Mouse (Mus musculus): ENCODE measurements at regions not wholly inside any gene's neighbourhood (a gene's known extent, or its start where the extent isn't known, plus 50 kb on each side); places are given as distances from the start of the nearest gene placed in this dataset.

DNA sequence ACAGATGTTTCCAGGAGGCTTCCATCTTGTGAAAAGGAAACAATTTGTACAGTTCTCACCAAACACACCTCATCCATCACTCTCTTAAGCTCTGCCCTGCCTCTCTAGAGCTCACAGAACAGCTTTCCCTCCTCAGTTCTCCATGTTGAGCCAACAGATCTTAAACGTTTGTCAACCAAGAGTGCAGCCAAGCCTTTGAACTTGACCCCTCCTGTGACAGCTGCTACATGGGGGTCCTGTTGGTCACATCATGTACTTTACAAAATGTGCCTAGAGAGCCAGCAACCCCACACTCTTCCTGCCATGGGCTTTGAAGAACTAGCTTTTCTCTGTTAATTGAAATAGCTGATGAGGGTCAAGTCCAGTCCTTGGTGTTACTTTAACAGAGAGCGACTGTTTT lies 319.8 kb upstream of the Acvr2a start:
- 49% methylated on average over 2 of the region's 2 CpGs for WGBS
- H3K4me3 ChIP-seq (ENCODE audit: low read length): no peak overlapping the region
- ATAC-seq: no peak

DNA sequence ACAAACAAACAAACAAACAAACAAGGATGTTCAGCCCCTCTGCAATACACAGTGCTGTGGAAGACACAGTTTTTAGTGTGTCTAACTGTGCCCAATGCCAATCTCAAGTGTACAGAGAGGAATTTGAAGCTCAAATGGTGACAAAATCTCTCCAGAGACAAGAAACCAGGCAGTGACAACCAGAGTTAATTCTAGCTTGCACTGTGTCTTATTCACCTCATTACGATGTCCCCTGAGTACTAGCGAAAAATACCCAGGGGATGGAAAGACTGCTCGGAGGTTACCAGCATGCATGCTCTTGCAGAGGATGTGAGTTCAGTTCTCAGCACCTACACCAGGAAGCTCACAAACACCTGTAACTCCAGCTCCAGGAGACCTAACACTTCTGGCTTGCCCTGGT lies 319.3 kb upstream of the Acvr2a start:
- H3K4me1 ChIP-seq (ENCODE audit: control insufficient read depth, insufficient read depth, low read depth, low read length): no peaks in the 10 kb centered on the region
- H3K27ac ChIP-seq (ENCODE audit: low read depth, low read length): no peak overlapping the region
- no peak overlapping the region for H3K4me3 ChIP-seq (ENCODE audit: low read length)
- no peak for ATAC-seq
- no peak overlapping the region for H3K9ac ChIP-seq (ENCODE audit: low read depth, low read length)
- no peak overlapping the region for H3K4me2 ChIP-seq (ENCODE audit: low read length)
- no peaks in the 10 kb centered on the region for H3K27me3 ChIP-seq (replicated peaks; ENCODE audit: control insufficient read depth, insufficient read depth, low read length)
- no peaks in the 10 kb centered on the region for H3K36me3 ChIP-seq (ENCODE audit: control insufficient read depth, insufficient read depth, low read length)
- H3K9me3 ChIP-seq (ENCODE audit: control insufficient read depth, low read length): no peaks in the 10 kb centered on the region
- 86% methylated on average over 3 of the region's 3 CpGs for WGBS

More for the DNA sequence above, 319.8 kb upstream of the Acvr2a start:
- no peak overlapping the region for H3K27ac ChIP-seq (ENCODE audit: low read depth, low read length)
- H3K4me1 ChIP-seq (ENCODE audit: control insufficient read depth, insufficient read depth, low read depth, low read length): no peaks in the 10 kb centered on the region
- H3K4me2 ChIP-seq (ENCODE audit: low read length): no peak overlapping the region
- H3K36me3 ChIP-seq (ENCODE audit: control insufficient read depth, insufficient read depth, low read length): no peaks in the 10 kb centered on the region
- H3K9ac ChIP-seq (ENCODE audit: low read depth, low read length): no peak overlapping the region
- H3K27me3 ChIP-seq (replicated peaks; ENCODE audit: control insufficient read depth, insufficient read depth, low read length): no peaks in the 10 kb centered on the region
- H3K9me3 ChIP-seq (ENCODE audit: control insufficient read depth, low read length): no peaks in the 10 kb centered on the region

DNA sequence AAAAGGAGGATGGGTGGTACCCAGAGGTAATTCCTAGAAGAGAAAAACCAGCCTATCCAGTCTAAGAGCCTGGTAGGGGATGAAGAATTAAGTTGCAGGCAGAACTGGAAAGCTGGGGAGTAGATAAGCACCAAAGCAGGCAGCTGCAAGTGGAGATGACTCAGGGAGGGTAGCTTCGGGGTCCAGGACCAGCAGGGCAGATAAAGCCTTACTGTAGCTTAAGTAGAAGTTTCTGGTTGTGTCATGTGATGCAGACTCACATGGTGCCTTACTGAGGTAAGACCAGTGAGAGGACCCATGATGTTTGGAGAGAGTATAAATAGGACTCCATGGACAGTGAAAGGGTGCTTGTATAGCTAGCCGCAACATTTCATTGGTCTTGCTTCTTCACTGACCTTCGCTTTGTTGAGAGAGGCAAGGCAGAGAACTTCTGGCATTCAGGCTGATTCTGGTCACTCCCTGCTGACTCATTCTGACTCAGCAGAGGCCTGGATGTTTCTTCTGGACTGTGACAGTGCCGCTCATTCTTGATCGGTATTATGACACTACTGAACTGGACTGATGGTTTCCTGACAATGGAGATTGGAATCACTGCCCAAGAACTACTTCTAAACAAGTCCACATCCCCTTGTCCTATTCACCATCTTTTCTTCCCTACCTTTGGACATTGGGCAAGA lies 315.7 kb upstream of the Acvr2a start:
- 94% methylated on average over 5 of the region's 5 CpGs for WGBS
- H3K9ac ChIP-seq (ENCODE audit: low read depth, low read length): no peak overlapping the region
- no peaks in the 10 kb centered on the region for H3K36me3 ChIP-seq (ENCODE audit: control insufficient read depth, insufficient read depth, low read length)
- H3K4me1 ChIP-seq (ENCODE audit: control insufficient read depth, insufficient read depth, low read depth, low read length): no peaks in the 10 kb centered on the region
- no peaks in the 10 kb centered on the region for H3K9me3 ChIP-seq (ENCODE audit: control insufficient read depth, low read length)
- ATAC-seq: no peak
- no peak overlapping the region for H3K4me3 ChIP-seq (ENCODE audit: low read length)
- no peak overlapping the region for H3K4me2 ChIP-seq (ENCODE audit: low read length)
- no peaks in the 10 kb centered on the region for H3K27me3 ChIP-seq (replicated peaks; ENCODE audit: control insufficient read depth, insufficient read depth, low read length)
- no peak overlapping the region for H3K27ac ChIP-seq (ENCODE audit: low read depth, low read length)

DNA sequence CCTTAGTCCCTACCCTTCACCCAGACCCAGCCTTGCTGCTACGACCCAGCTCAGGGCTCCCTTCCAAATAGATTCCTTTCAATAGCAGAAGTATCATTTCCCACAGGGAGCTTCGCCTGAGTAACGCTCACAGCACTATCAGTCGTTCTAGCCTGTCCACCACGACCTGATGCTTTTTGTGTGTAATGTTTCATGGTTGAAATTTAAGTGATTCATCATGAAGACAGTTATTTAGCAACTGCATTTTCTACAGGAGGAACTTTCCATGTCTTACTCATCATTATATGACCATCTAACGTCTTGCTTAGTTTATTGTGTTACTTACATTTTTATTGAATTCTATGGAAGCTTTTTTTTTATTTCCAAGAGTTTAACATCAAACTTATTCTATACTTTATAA lies 314.5 kb upstream of the Acvr2a start:
- Histone ChIP-seq H3K27ac (ENCODE audit: low read depth, low read length) (no peak overlapping the region), H3K4me1 (ENCODE audit: control insufficient read depth, insufficient read depth, low read depth, low read length) (no peaks in the 10 kb centered on the region), H3K9ac (ENCODE audit: low read depth, low read length) (no peak overlapping the region), H3K9me3 (ENCODE audit: control insufficient read depth, low read length) (no peaks in the 10 kb centered on the region), H3K27me3 (replicated peaks; ENCODE audit: control insufficient read depth, insufficient read depth, low read length) (no peaks in the 10 kb centered on the region), H3K36me3 (ENCODE audit: control insufficient read depth, insufficient read depth, low read length) (no peaks in the 10 kb centered on the region), H3K4me3 (ENCODE audit: low read length) (no peak overlapping the region), H3K4me2 (ENCODE audit: low read length) (no peak overlapping the region)
- no peak for ATAC-seq
- WGBS: 81% methylated on average over 6 of the region's 6 CpGs

DNA sequence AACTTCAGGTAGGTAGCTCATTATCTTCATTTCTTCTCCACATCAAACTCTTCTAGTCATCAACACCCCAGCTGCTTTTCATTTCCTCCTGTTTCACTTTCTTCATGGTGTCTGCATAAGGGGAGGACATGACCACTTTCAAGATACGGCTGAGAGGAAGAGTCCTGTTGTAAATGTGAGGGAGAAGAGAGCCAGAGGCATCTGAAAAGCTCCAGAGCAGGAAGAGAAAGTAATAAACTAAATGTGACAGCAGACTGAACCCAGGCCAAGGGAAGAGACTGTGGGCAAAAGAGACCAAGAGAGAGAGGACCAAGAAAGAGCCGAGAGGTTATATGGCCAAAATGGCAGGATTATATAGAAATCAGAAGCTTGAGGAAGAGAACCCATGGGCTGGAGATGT lies 312.5 kb upstream of the Acvr2a start:
- Histone ChIP-seq H3K9me3 (ENCODE audit: control insufficient read depth, low read length) (no peaks in the 10 kb centered on the region), H3K4me1 (ENCODE audit: control insufficient read depth, insufficient read depth, low read depth, low read length) (no peaks in the 10 kb centered on the region), H3K9ac (ENCODE audit: low read depth, low read length) (no peak overlapping the region), H3K27me3 (replicated peaks; ENCODE audit: control insufficient read depth, insufficient read depth, low read length) (no peaks in the 10 kb centered on the region), H3K4me3 (ENCODE audit: low read length) (no peak overlapping the region), H3K4me2 (ENCODE audit: low read length) (no peak overlapping the region), H3K36me3 (ENCODE audit: control insufficient read depth, insufficient read depth, low read length) (no peaks in the 10 kb centered on the region), H3K27ac (ENCODE audit: low read depth, low read length) (no peak overlapping the region)
- ATAC-seq: no peak
- 90% methylated on average over 2 of the region's 2 CpGs for WGBS

DNA sequence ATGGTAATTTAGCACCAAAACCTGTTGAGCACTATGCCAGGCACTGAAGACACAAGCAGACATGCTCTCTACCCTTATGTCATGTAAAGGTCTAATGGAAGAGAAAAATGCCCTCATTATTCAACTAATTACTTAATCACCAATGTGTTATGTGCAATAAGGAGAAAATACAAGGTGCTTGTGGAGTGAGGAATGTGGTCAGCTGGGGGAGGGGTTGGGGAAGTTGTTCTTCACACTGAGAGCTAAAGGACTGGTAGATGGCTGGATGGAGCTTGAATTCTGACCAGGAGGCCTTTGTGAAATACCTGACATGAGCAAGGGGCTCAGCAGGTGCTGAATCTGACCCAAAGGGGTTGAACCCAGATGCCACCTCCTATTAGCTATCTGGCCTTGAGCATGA lies 300.1 kb upstream of the Acvr2a start:
- H3K36me3 ChIP-seq (ENCODE audit: control insufficient read depth, insufficient read depth, low read length): no peaks in the 10 kb centered on the region
- H3K4me1 ChIP-seq (ENCODE audit: control insufficient read depth, insufficient read depth, low read depth, low read length): no peaks in the 10 kb centered on the region
- H3K4me2 ChIP-seq (ENCODE audit: low read length): no peak overlapping the region
- H3K27ac ChIP-seq (ENCODE audit: low read depth, low read length): no peak overlapping the region
- no peak for ATAC-seq
- H3K9me3 ChIP-seq (ENCODE audit: control insufficient read depth, low read length): no peaks in the 10 kb centered on the region
- no peaks in the 10 kb centered on the region for H3K27me3 ChIP-seq (replicated peaks; ENCODE audit: control insufficient read depth, insufficient read depth, low read length)
- no peak overlapping the region for H3K9ac ChIP-seq (ENCODE audit: low read depth, low read length)
- H3K4me3 ChIP-seq (ENCODE audit: low read length): no peak overlapping the region

DNA sequence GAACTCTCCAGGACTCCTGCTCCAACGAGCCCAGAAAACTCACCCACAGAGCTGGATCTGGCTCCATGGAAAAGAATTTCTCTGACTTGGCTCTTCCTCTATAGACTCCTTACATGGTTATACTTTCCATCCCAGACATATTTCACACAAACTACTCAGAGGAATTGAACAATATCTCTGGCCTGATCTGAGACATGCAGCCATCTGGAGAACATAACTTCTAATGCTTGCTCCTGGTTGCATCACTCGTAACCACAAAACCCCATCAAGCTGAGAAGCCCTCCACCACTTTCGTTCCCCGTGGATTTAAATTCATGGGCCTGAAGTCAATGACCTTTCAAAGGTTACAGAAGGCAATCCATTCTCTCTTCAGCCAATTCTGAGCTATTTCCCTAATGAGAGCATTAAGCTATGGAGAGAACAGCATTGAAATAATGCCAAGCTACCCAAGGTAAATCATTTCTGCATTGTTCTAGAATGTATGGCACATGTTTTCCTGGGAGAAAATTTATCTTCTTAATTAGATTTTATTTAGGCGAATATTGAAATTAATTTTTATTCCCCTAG lies 294.0 kb upstream of the Acvr2a start:
- Histone ChIP-seq H3K9ac (ENCODE audit: low read depth, low read length) (no peak overlapping the region), H3K27me3 (replicated peaks; ENCODE audit: control insufficient read depth, insufficient read depth, low read length) (no peaks in the 10 kb centered on the region), H3K4me1 (ENCODE audit: control insufficient read depth, insufficient read depth, low read depth, low read length) (no peaks in the 10 kb centered on the region), H3K27ac (ENCODE audit: low read depth, low read length) (no peak overlapping the region), H3K9me3 (ENCODE audit: control insufficient read depth, low read length) (no peaks in the 10 kb centered on the region), H3K4me3 (ENCODE audit: low read length) (no peak overlapping the region), H3K4me2 (ENCODE audit: low read length) (no peak overlapping the region), H3K36me3 (ENCODE audit: control insufficient read depth, insufficient read depth, low read length) (no peaks in the 10 kb centered on the region)
- ATAC-seq: no peak
- 75% methylated on average over 5 of the region's 5 CpGs for WGBS

DNA sequence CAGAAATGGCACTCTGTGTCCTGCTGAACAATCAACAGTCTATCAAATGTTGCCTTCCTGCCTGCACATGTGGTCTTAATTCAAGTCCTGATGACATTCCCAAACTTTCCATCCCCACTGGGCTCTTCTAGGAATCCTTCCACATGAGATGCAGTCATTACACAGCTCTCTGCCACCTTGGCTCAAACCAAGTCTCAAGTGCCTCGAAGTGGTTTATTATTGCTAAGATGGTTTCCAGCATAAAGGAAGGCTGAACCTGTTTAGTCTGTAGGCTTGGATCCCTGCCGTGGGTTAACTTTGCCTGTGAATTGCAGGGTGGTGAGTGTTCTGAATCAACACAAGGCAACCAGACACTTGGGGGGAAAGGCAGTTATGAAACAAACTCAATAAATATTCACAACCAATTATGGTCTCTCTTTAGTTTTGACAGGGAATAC lies 293.4 kb upstream of the Acvr2a start:
- H3K4me2 ChIP-seq (ENCODE audit: low read length): no peak overlapping the region
- H3K4me3 ChIP-seq (ENCODE audit: low read length): no peak overlapping the region
- no peaks in the 10 kb centered on the region for H3K36me3 ChIP-seq (ENCODE audit: control insufficient read depth, insufficient read depth, low read length)
- no peaks in the 10 kb centered on the region for H3K4me1 ChIP-seq (ENCODE audit: control insufficient read depth, insufficient read depth, low read depth, low read length)
- H3K9ac ChIP-seq (ENCODE audit: low read depth, low read length): no peak overlapping the region
- no peak for ATAC-seq
- WGBS: 80% methylated on average over 2 of the region's 2 CpGs
- no peak overlapping the region for H3K27ac ChIP-seq (ENCODE audit: low read depth, low read length)
- H3K9me3 ChIP-seq (ENCODE audit: control insufficient read depth, low read length): no peaks in the 10 kb centered on the region
- no peaks in the 10 kb centered on the region for H3K27me3 ChIP-seq (replicated peaks; ENCODE audit: control insufficient read depth, insufficient read depth, low read length)

DNA sequence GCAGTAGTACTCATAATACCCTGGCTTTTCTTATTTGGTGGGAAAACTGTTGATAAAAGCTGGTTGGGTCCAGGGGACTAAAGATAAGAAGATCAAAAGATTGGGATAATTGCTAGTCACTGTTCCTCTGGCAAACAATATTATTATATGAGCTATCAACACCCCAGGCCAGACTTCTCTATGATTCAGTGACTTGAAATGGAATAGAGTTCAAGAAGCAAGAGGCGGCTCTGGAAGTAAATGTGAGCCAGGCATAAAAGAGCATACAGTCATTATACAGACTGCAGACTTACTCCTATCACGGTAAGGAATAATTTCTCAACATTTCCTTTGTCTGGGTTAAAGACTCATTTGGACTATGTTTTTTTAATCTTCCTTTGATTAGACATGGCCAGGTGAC lies 278.5 kb upstream of the Acvr2a start:
- no peak overlapping the region for H3K4me2 ChIP-seq (ENCODE audit: low read length)
- H3K9me3 ChIP-seq (ENCODE audit: control insufficient read depth, low read length): no peaks in the 10 kb centered on the region
- ATAC-seq: no peak
- 90% methylated on average over 2 of the region's 2 CpGs for WGBS
- H3K27me3 ChIP-seq (replicated peaks; ENCODE audit: control insufficient read depth, insufficient read depth, low read length): no peaks in the 10 kb centered on the region
- no peaks in the 10 kb centered on the region for H3K36me3 ChIP-seq (ENCODE audit: control insufficient read depth, insufficient read depth, low read length)
- H3K4me1 ChIP-seq (ENCODE audit: control insufficient read depth, insufficient read depth, low read depth, low read length): peaks cover 7% of the 10 kb centered on the region
- H3K27ac ChIP-seq (ENCODE audit: low read depth, low read length): no peak overlapping the region
- no peak overlapping the region for H3K9ac ChIP-seq (ENCODE audit: low read depth, low read length)
- H3K4me3 ChIP-seq (ENCODE audit: low read length): no peak overlapping the region

Measured in hindbrain, embryonic 16.5 days (tissue).